Mouse (Mus musculus): Measurements from ENCODE around the gene Mier2. TPM values are rescaled to one million over a fixed set of nuclear protein-coding genes. Genes with fewer than 3 reads are reported as not detected.

Gene Mier2
- total and polyA plus RNA-seq, 3 experiments: 22.4 to 30.2 (median 26.7) TPM

DNA sequence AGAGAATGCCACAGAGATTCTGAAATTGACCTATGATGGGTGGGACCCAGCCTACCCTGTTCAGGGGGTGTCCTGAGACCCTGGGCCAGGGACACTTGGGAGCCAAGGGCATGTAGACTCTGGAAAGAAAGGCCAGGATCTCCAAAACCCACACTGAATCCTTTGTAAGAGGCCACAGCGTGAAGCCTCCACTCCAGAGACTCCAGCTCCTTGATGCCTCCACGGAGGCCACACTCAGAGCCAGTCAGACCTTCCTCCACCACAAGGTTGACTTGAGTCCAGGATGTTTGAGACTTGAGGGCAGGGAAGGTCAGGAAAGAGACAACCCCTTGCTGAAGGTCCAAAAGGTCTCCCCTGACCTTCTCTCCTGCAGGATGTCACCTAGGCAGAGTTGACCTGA lies 20.6 kb downstream of the Mier2 start:
- Histone ChIP-seq H3K27ac (ENCODE audit: insufficient read depth, low read depth) (no peak overlapping the region), H3K9me3 (replicated peaks; ENCODE audit: low read length) (no peaks in the 10 kb centered on the region), H3K36me3 (replicated peaks in 1 of 2; ENCODE audit: control insufficient read depth in 1 of 2, insufficient read depth in 1 of 2, low read length in 1 of 2) (peaks cover 0 to 34% of the 10 kb centered on the region in 2 experiments), H3K4me2 (ENCODE audit: insufficient read depth, low read depth, poor library complexity, severe bottlenecking) (no peak overlapping the region), H3K4me3 (replicated peaks in 1 of 3; ENCODE audit: low read depth in 2 of 3, low read length in 2 of 3, poor library complexity in 1 of 3) (no peak overlapping the region), H3K27me3 (replicated peaks) (peaks cover 2% of the 10 kb centered on the region), H3K4me1 (ENCODE audit: control insufficient read depth in 1 of 2, insufficient read depth in 2 of 2) (peaks cover 4 to 23% of the 10 kb centered on the region in 2 experiments; a peak in 3 of 4 replicates), H3K9ac (ENCODE audit: insufficient read depth, low read depth) (no peak overlapping the region), H3K79me2 (replicated peaks; ENCODE audit: control insufficient read depth, extremely low read depth, insufficient read depth, poor library complexity, severe bottlenecking) (no peaks in the 10 kb centered on the region)
- TF ChIP-seq GABPA (IDR thresholded peaks at IDR 0.05; ENCODE audit: insufficient replicate concordance, low read depth, low read length) (no peak), POLR2A (IDR thresholded peaks at IDR 0.05; ENCODE audit: low read depth, low read length) (no peak), MAFK (IDR thresholded peaks at IDR 0.05; ENCODE audit: insufficient replicate concordance, low read length) (no peak)
- in situ Hi-C loops (cut with MboI; ENCODE audit: low pct_ligation_motif_present, low pct_unique_long_range_greater_than_20kb, low sequenced_read_pairs) (no loop called here), dilution Hi-C loops (cut with MboI; ENCODE audit: extremely low pct_ligation_motif_present, extremely low pct_unique_long_range_greater_than_20kb, low sequenced_read_pairs) (no loop called here)
- no peak for DNase-seq (ENCODE audit: extremely low read depth)

DNA sequence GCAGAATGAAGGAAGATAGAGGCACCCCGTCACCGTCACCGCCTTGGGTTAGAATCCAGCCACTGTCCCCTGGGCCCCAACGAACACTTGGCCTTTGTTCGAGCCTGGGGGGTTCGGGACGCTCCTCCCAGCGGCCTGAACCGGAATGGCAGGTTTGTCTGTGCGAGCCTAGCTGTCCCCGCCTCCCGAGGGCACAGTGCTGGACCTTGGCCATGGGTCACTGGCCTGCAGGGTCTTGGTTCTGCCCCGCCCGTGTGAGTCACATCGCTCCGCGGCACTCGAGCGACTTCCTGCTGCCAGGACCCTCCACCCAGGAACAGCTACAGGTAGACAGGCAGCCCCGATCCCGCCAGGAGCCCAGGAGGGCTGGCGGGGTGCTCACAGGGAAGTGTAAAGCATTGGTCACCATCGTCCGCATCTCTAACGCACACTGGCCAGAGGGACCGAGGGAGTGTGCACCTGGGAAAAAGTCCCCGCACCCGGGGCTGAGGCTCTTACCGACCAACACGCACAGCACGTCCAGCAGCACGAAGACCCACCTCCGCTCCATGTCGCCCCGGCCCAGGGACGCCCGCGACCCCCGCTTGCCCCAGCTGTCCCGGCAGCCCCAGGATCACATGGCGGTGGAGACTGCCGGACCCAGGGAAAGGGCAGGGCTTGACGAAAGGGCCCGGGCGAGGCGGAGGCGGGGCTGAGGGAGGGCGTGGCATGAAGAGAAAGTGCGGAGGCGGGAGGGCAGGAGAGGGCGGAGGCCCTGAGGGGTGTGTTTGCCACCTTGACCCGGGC lies 21.7 kb downstream of the Mier2 start, which contains the start of gene Plpp2:
Gene Plpp2, minus strand, starts transcription at position 671 of the 786 bp plus-strand sequence.
- H3K9me3 ChIP-seq (replicated peaks; ENCODE audit: low read length): no peaks in the 10 kb centered on the region
- H3K27ac ChIP-seq (ENCODE audit: insufficient read depth, low read depth): no peak within 1 kb of the TSS
- dilution Hi-C loops (cut with MboI; ENCODE audit: extremely low pct_ligation_motif_present, extremely low pct_unique_long_range_greater_than_20kb, low sequenced_read_pairs) (no loop called here), in situ Hi-C loops (cut with MboI; ENCODE audit: low pct_ligation_motif_present, low pct_unique_long_range_greater_than_20kb, low sequenced_read_pairs) (no loop called here)
- H3K4me1 ChIP-seq (ENCODE audit: control insufficient read depth in 1 of 2, insufficient read depth in 2 of 2): peaks cover 4 to 13% of the 10 kb centered on the region in 2 experiments; a peak in 3 of 4 replicates
- peak; percentile 68 for TF ChIP-seq MXI1 (IDR thresholded peaks at IDR 0.05; ENCODE audit: low read depth, low read length)
- TF ChIP-seq CHD1 (IDR thresholded peaks at IDR 0.05; ENCODE audit: low read depth, low read length): 0 out of 2 replicates have a peak, but pooled peaks have one; percentile 45
- TF ChIP-seq MYC (IDR thresholded peaks at IDR 0.05; ENCODE audit: low read depth, low read length): no peak
- no peak for TF ChIP-seq ZMIZ1 (IDR thresholded peaks at IDR 0.05; ENCODE audit: low read depth, low read length)
- TF ChIP-seq USF1 (IDR thresholded peaks at IDR 0.05; ENCODE audit: low read depth, low read length): no peak
- peak; percentile 24; the same call in 1 of the 2 replicates for TF ChIP-seq IRF4 (IDR thresholded peaks at IDR 0.05; ENCODE audit: low read depth, low read length)
- TF ChIP-seq POLR2A (IDR thresholded peaks at IDR 0.05; ENCODE audit: low read depth, low read length): peak; percentile 44; the same call in 1 of the 2 replicates
- no peak for TF ChIP-seq TCF12 (IDR thresholded peaks at IDR 0.05; ENCODE audit: low read depth, low read length)
- TF ChIP-seq NELFE (IDR thresholded peaks at IDR 0.05; ENCODE audit: low read depth, low read length): peak; percentile 28; the same call in 1 of the 2 replicates
- TF ChIP-seq RAD21 (IDR thresholded peaks at IDR 0.05; ENCODE audit: low read depth, low read length): peak; percentile 9; the same call in 1 of the 2 replicates
- peak; percentile 22 to 59; a peak in 2 of 4 replicates for TF ChIP-seq CTCF (conservative IDR thresholded peaks at IDR 0.05 in 1 of 2, IDR thresholded peaks at IDR 0.05 in 1 of 2; ENCODE audit: low read depth in 2 of 2, low read length in 2 of 2)
- TF ChIP-seq HCFC1 (IDR thresholded peaks at IDR 0.05; ENCODE audit: low read depth, low read length): no peak
- 0 out of 2 replicates have a peak, but pooled peaks have one; percentile 45 for TF ChIP-seq SIN3A (IDR thresholded peaks at IDR 0.05; ENCODE audit: low read length)
- H3K4me2 ChIP-seq (ENCODE audit: insufficient read depth, low read depth, poor library complexity, severe bottlenecking): peak within 1 kb of the TSS; percentile 62
- H3K9ac ChIP-seq (ENCODE audit: insufficient read depth, low read depth): peak within 1 kb of the TSS; percentile 32; the same call in 1 of the 2 replicates
- H3K36me3 ChIP-seq (replicated peaks in 1 of 2; ENCODE audit: control insufficient read depth in 1 of 2, insufficient read depth in 1 of 2, low read length in 1 of 2): peaks cover 0 to 33% of the 10 kb centered on the region in 2 experiments
- H3K27me3 ChIP-seq (replicated peaks): peaks cover 2% of the 10 kb centered on the region
- peak; percentile 52 for DNase-seq (ENCODE audit: extremely low read depth)
- H3K4me3 ChIP-seq (replicated peaks in 1 of 3; ENCODE audit: low read depth in 2 of 3, low read length in 2 of 3, poor library complexity in 1 of 3): peak within 1 kb of the TSS; percentile 62 to 74 (median 65)
- H3K79me2 ChIP-seq (replicated peaks; ENCODE audit: control insufficient read depth, extremely low read depth, insufficient read depth, poor library complexity, severe bottlenecking): no peaks in the 10 kb centered on the region
